Mouse (Mus musculus) stomach, embryonic 15.5 days (tissue): ENCODE results near the gene Rbm47. TPM values are rescaled to one million over a fixed set of nuclear protein-coding genes. Genes with fewer than 3 reads are reported as not detected.

ENCODE experiments used
- ATAC-seq: fragments of 200-750 bp; cut with Nextera tagmentation; 2 replicates; pipeline ENCODE4 v1.8.0; 2017; ENCODE audit warnings: low read depth, moderate number of reproducible peaks, moderate TSS enrichment; ENCODE audit not compliant: insufficient read depth, low FRiP score
- H3K27ac ChIP-seq: fragments of 300-500 bp; sonication (generic); 2 replicates; pipeline ENCODE4 v1.5.1; 2015; ENCODE audit warnings: mild to moderate bottlenecking, inconsistent platforms
- H3K27me3 ChIP-seq: fragments of 300-500 bp; sonication (generic); replicated peaks from 2 replicates; pipeline ENCODE4 v1.6.1; 2015; ENCODE audit warnings: inconsistent platforms
- H3K36me3 ChIP-seq: fragments of 300-500 bp; sonication (generic); 2 replicates; pipeline ENCODE4 v1.6.1; 2015; ENCODE audit warnings: inconsistent platforms
- H3K4me1 ChIP-seq: fragments of 300-500 bp; sonication (generic); 2 replicates; pipeline ENCODE4 v1.6.1; 2015; ENCODE audit warnings: inconsistent platforms
- H3K4me2 ChIP-seq: fragments of 300-500 bp; sonication (generic); 2 replicates; pipeline ENCODE4 v1.6.1; 2015; ENCODE audit warnings: mild to moderate bottlenecking, inconsistent platforms
- H3K4me3 ChIP-seq: fragments of 300-500 bp; sonication (generic); replicated peaks from 2 replicates; pipeline ENCODE4 v1.5.1; 2015; ENCODE audit warnings: inconsistent platforms
- H3K9ac ChIP-seq: fragments of 300-500 bp; sonication (generic); 2 replicates; pipeline ENCODE4 v1.6.1; 2015; ENCODE audit warnings: inconsistent platforms
- H3K9me3 ChIP-seq: fragments of 300-500 bp; sonication (generic); 2 replicates; pipeline ENCODE4 v1.6.1; 2016; ENCODE audit warnings: inconsistent platforms
- WGBS: fragments of 180-500 bp; shearing (Covaris S2); methylation state at CpG from one replicate; pipeline ENCODE4 v1.1.7; 2015; 5-methylcytosine and 5-hydroxymethylcytosine counted together
- polyA plus RNA-seq: library from polyadenylated mRNA; unstranded; fragments of >200 nt; fragmentation: Nextera tagmentation; extraction: Ambion mirVana; gene quantifications from 2 replicates; pipeline ENCODE4 v1.2.1, GENCODE M21; 2015

Gene Rbm47
- polyA plus RNA-seq, 1 experiment from 2014 or later, result 80.6 TPM

GRCm38 (mm10) chr5:66121255-66121654 is 51.7 kb downstream of the Rbm47 start:
- ATAC-seq, result no peak
- Histone ChIP-seq H3K9ac (no peak overlapping the region), H3K4me1 (no peaks in the 10 kb centered on the region), H3K4me3 (no peak overlapping the region), H3K27me3 (no peaks in the 10 kb centered on the region), H3K9me3 (no peaks in the 10 kb centered on the region), H3K4me2 (no peak overlapping the region), H3K36me3 (no peaks in the 10 kb centered on the region), H3K27ac (no peak overlapping the region)

- Histone ChIP-seq H3K36me3 (no peaks in the 10 kb centered on the region), H3K27me3 (no peaks in the 10 kb centered on the region), H3K4me3 (no peak overlapping the region), H3K9me3 (no peaks in the 10 kb centered on the region), H3K9ac (no peak overlapping the region), H3K4me1 (no peaks in the 10 kb centered on the region; the same call in 1 of the 2 replicates), H3K27ac (peak overlapping the region; percentile 33), H3K4me2 (peak overlapping the region; percentile 22)
- WGBS, result 63% methylated on average over 14 of the region's 14 CpGs
- no peak for ATAC-seq
Measured at GRCm38 (mm10) chr5:66114751-66115150, 58.2 kb downstream of the Rbm47 start.

- no peaks in the 10 kb centered on the region; the same call in 1 of the 2 replicates for H3K4me1 ChIP-seq
- H3K9ac ChIP-seq, result no peak overlapping the region
- peak overlapping the region; percentile 22 for H3K4me2 ChIP-seq
- no peaks in the 10 kb centered on the region for H3K36me3 ChIP-seq
- WGBS, result 52% methylated on average over 6 of the region's 6 CpGs
- peak; percentile 83 for ATAC-seq
- no peak overlapping the region for H3K4me3 ChIP-seq
- H3K27ac ChIP-seq, result peak overlapping the region; percentile 33
- no peaks in the 10 kb centered on the region for H3K9me3 ChIP-seq
- H3K27me3 ChIP-seq, result no peaks in the 10 kb centered on the region
Measured at GRCm38 (mm10) chr5:66114208-66114607, 58.7 kb downstream of the Rbm47 start.

- ATAC-seq, result peak; percentile 75
- Histone ChIP-seq H3K9me3 (no peaks in the 10 kb centered on the region), H3K9ac (no peak overlapping the region), H3K4me3 (no peak overlapping the region), H3K27ac (peak overlapping the region; percentile 52; the same call in 1 of the 2 replicates), H3K4me2 (no peak overlapping the region), H3K36me3 (no peaks in the 10 kb centered on the region), H3K4me1 (no peaks in the 10 kb centered on the region; the same call in 1 of the 2 replicates), H3K27me3 (no peaks in the 10 kb centered on the region)
- 48% methylated on average over 8 of the region's 8 CpGs for whole genome bisulfite sequencing
Measured at GRCm38 (mm10) chr5:66112059-66112458, 60.9 kb downstream of the Rbm47 start.

GRCm38 (mm10) chr5:66106372-66106771 is 66.5 kb downstream of the Rbm47 start:
- H3K9ac ChIP-seq, result no peak overlapping the region
- WGBS, result 75% methylated on average over 9 of the region's 9 CpGs
- H3K4me3 ChIP-seq, result no peak overlapping the region
- H3K4me1 ChIP-seq, result peaks cover 2% of the 10 kb centered on the region; the same call in 1 of the 2 replicates
- H3K27ac ChIP-seq, result peak overlapping the region; percentile 26; the same call in 1 of the 2 replicates
- H3K27me3 ChIP-seq, result no peaks in the 10 kb centered on the region
- ATAC-seq, result no peak
- no peaks in the 10 kb centered on the region for H3K9me3 ChIP-seq
- no peaks in the 10 kb centered on the region for H3K36me3 ChIP-seq
- no peak overlapping the region for H3K4me2 ChIP-seq

- WGBS, result 67% methylated on average over 7 of the region's 7 CpGs
Measured at GRCm38 (mm10) chr5:66105946-66106345, 67.0 kb downstream of the Rbm47 start.

GRCm38 (mm10) chr5:66105366-66105765 is 67.6 kb downstream of the Rbm47 start:
- WGBS, result 80% methylated on average over 3 of the region's 3 CpGs
- Histone ChIP-seq H3K9me3 (no peaks in the 10 kb centered on the region), H3K36me3 (no peaks in the 10 kb centered on the region), H3K27ac (no peak overlapping the region), H3K9ac (no peak overlapping the region), H3K27me3 (no peaks in the 10 kb centered on the region), H3K4me1 (0 out of 2 replicates have a peak, but pooled peaks cover 2% of the 10 kb centered on the region), H3K4me3 (no peak overlapping the region), H3K4me2 (no peak overlapping the region)
- ATAC-seq, result no peak

More at GRCm38 (mm10) chr5:66105946-66106345, 67.0 kb downstream of the Rbm47 start:
- Histone ChIP-seq H3K4me1 (peaks cover 2% of the 10 kb centered on the region; the same call in 1 of the 2 replicates), H3K9me3 (no peaks in the 10 kb centered on the region), H3K4me3 (no peak overlapping the region), H3K4me2 (no peak overlapping the region), H3K36me3 (no peaks in the 10 kb centered on the region), H3K9ac (no peak overlapping the region), H3K27me3 (no peaks in the 10 kb centered on the region), H3K27ac (peak overlapping the region; percentile 26; the same call in 1 of the 2 replicates)
- ATAC-seq, result no peak

- H3K4me2 ChIP-seq, result no peak overlapping the region
- no peaks in the 10 kb centered on the region for H3K27me3 ChIP-seq
- H3K4me3 ChIP-seq, result no peak overlapping the region
- no peak overlapping the region for H3K27ac ChIP-seq
- 69% methylated on average over 5 of the region's 5 CpGs for WGBS
- no peaks in the 10 kb centered on the region for H3K36me3 ChIP-seq
- H3K9me3 ChIP-seq, result no peaks in the 10 kb centered on the region
- no peak for ATAC-seq
- 0 out of 2 replicates have a peak, but pooled peaks cover 2% of the 10 kb centered on the region for H3K4me1 ChIP-seq
- no peak overlapping the region for H3K9ac ChIP-seq
Measured at GRCm38 (mm10) chr5:66103386-66103785, 69.5 kb downstream of the Rbm47 start.

GRCm38 (mm10) chr5:66102821-66103220 is 70.1 kb downstream of the Rbm47 start:
- Histone ChIP-seq H3K4me1 (0 out of 2 replicates have a peak, but pooled peaks cover 2% of the 10 kb centered on the region), H3K36me3 (no peaks in the 10 kb centered on the region), H3K9ac (no peak overlapping the region), H3K27ac (no peak overlapping the region), H3K27me3 (no peaks in the 10 kb centered on the region), H3K4me2 (no peak overlapping the region), H3K9me3 (no peaks in the 10 kb centered on the region), H3K4me3 (no peak overlapping the region)
- ATAC-seq, result no peak
- WGBS, result 83% methylated on average over 3 of the region's 3 CpGs

- no peak for ATAC-seq
- Histone ChIP-seq H3K27ac (no peak overlapping the region), H3K27me3 (no peaks in the 10 kb centered on the region), H3K9me3 (no peaks in the 10 kb centered on the region), H3K4me2 (no peak overlapping the region), H3K4me1 (0 out of 2 replicates have a peak, but pooled peaks cover 2% of the 10 kb centered on the region), H3K36me3 (no peaks in the 10 kb centered on the region), H3K9ac (no peak overlapping the region), H3K4me3 (no peak overlapping the region)
- 57% methylated on average over 3 of the region's 3 CpGs for WGBS
Measured at GRCm38 (mm10) chr5:66101577-66101976, 71.3 kb downstream of the Rbm47 start.

GRCm38 (mm10) chr5:66100322-66100721 is 72.6 kb downstream of the Rbm47 start:
- Histone ChIP-seq H3K4me2 (no peak overlapping the region), H3K36me3 (no peaks in the 10 kb centered on the region), H3K27ac (no peak overlapping the region), H3K27me3 (no peaks in the 10 kb centered on the region), H3K9ac (no peak overlapping the region), H3K4me1 (0 out of 2 replicates have a peak, but pooled peaks cover 2% of the 10 kb centered on the region), H3K4me3 (no peak overlapping the region), H3K9me3 (no peaks in the 10 kb centered on the region)
- 75% methylated on average over 8 of the region's 8 CpGs for WGBS
- ATAC-seq, result no peak

- Histone ChIP-seq H3K27ac (no peak overlapping the region), H3K9me3 (no peaks in the 10 kb centered on the region), H3K4me3 (no peak overlapping the region), H3K27me3 (no peaks in the 10 kb centered on the region), H3K9ac (no peak overlapping the region), H3K36me3 (no peaks in the 10 kb centered on the region), H3K4me2 (no peak overlapping the region), H3K4me1 (no peaks in the 10 kb centered on the region)
- WGBS, result 55% methylated on average over 7 of the region's 7 CpGs
- no peak for ATAC-seq
Measured at GRCm38 (mm10) chr5:66098094-66098871, 74.6 kb downstream of the Rbm47 start.
